Mouse (Mus musculus): ENCODE results near the gene Gp1bb.
A peak's percentile ranks its signal among the peaks of the same experiment; 100 is the strongest.

Gp1bb gene

DNA sequence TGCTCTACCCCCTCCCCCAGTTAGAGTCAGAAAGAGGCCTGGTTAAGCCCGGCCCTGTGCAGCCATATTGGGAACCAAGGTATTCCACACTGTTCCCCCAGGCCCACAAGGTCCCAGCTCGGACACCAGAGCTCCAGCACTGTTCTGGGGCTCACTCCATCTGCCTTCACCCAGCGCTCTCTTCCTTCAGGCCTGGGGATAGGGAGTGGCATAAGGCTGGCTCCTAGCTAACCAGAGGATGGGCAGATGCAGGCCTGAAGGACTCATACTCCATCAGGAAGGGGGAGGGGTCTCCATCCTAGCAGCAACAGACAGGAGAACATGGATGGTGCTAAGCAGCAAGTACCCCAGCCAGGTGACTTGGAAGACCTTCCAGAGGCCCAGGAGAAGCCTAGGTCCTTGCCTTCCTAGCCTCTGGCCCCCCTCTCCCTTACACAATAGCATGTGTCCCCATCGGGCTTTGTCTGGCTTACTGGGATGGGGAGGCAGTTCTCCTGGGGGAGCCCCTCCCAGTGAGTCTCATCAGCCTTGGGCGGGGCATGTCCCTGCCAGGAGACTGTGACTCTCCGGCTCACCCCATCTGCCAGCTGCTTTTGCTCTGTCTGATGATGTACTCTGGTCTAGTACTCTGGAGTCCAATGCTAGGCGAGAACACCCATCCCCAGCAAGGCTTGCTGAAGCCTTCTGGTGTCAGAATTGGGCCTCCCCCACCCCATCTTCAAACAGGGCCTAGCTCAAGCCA lies 6.2 kb upstream of the Gp1bb start:
- peak in 1 of 2 experiments; percentile 20 for DNase-seq

DNA sequence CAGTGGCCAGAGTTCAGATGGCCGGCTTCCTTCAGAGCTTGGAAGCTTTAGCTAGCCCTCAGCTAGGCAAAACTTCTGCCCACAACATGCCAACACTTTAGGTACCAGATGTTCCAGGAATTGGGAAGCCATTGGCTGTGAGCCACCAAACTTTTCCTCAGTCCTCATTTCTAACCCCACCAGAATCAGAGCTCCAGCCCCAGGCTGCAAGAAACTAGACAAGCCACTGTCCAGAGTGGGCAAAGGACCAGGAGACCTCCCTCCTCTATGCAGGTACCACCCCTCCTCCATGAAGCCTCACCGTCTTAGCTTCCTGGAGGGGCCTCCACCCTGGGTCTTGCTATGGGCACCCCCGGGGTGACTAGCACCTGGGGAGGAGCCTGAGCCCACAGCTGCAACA lies 5.0 kb upstream of the Gp1bb start:
- peak; percentile 31 to 46 for DNase-seq

DNA sequence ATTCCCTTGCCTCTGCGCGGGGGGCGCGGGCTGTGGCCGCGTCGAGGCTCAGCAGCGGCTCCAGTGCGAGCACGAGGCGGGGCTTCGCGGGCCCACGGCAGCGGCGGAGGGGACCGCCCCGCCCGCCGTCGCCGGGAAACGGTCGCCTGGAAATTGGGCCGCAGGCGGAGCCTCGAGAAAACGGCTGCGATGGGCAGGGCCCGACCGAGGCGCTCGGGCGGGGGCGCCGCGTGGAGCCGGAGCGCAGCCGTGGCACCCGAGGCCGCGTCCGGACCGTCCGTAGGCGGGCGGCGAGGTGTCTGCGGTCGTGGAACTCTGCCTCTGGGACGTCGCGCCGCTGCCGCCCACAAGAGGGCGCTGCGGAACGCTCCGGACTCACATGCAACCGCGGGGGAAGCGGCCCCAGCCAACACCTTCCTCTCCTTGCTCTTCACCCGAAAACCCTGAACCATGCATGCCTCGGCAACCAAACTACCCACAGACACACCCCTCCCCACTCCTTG lies 4.2 kb upstream of the Gp1bb start, which contains the start of gene Gm49601:
TSS of gene Gm49601 (minus strand) at position 52 of the 503 bp plus-strand sequence.
- DNase-seq, result peak; percentile 92 to 93

DNA sequence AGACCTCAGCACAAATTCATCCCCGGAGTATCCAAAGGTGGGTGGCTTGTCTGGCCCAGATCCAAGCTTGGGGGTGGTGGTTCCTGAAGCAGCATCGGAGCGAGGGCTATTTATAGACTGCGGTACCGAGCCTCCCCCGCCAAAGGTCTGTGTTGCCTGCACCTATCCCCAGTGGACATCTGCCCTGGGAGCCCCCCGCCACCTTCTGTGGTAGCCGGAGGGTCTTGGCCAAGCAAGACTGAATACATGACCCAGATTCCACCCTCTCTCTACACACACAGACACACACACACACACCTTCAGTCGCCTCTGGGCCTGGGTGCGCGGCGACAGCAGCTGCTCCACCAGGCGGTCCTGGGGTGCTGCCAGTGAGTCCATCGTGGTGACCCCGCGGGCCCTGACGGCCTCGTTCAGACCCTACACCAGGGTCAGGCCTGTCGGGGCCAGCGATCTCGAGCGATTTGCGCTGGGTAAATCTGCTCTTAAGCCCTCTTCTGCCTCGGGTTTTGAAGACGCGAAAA lies 3.6 kb upstream of the Gp1bb start:
- peak; percentile 62 to 75 for DNase-seq

DNA sequence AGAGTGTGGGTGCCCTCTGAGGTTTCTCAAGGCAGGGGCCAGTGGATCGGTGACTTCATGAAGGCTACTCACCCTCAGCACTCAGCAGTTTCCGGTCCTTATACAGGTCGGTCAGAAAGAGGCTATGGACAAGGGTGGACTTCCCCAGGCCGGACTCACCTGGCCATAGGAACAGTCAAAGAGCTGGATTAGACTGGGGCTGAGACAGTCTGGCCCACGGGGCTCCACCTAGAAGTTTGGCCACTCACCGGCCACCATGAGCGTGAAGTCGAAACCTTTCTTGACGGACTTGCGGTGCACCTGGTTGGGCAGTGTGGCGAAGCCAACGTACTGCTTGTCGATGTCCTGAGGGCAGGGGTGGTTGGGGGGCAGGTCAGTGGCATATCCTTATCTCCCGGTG lies 2.9 kb upstream of the Gp1bb start:
- DNase-seq, result no peak

DNA sequence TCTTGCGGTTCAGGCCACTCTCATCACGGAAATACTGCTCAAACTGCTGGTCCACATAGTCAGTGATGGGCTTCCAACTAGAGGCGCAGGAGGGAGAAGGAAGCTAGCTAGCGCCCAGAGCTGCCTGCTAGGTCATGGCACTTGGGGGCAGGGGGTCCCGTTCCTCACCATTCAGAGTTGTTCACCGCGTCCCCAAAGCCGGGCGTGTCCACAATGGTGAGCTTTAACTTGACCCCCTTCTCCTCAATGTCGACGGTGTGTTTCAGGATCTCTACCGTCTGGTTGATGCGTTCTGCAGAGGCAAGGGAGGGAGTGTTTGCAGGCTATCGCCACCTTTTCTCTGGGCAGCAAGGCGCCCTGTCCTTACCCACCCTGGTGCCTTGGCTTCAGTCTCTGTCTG lies 2.4 kb upstream of the Gp1bb start:
- DNase-seq, result no peak

DNA sequence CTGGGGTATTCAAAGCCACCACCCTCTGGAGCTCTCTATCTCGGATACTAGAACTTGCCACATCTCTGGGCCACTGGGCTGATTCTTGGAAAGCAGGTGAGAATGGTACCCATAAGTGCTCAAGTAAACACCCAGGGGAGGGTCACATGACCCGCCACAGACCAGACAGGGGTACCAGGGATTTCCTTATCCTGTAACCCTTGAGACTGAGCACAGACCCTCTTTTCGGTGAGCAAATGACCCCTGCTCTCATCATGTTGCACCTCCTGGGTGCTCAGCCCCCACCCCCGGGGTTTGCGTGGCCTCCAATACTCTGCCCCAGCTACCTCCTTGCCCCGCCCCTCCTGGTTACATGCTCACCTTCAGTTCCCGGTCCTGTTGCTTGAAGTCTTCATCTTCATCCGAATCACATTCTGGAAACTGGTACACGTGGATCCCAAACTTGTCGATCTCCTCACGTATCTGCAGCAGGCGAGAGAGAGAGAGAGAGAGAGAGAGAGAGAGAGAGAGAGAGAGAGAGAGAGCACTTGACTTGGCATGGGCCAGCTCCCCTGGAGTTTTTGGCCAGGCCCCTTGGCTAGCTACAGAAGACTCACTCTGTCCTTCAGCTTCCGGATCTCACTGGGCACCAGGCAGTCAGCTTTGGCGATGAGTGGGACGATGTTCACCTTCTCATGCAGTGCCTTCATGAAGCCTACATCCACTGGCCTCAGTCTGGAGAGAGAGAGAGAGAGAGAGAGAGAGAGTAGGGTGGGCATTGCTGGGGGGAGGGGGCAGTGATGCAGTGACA lies 1.7 kb upstream of the Gp1bb start:
- DNase-seq, result peak; percentile 76 to 86

DNA sequence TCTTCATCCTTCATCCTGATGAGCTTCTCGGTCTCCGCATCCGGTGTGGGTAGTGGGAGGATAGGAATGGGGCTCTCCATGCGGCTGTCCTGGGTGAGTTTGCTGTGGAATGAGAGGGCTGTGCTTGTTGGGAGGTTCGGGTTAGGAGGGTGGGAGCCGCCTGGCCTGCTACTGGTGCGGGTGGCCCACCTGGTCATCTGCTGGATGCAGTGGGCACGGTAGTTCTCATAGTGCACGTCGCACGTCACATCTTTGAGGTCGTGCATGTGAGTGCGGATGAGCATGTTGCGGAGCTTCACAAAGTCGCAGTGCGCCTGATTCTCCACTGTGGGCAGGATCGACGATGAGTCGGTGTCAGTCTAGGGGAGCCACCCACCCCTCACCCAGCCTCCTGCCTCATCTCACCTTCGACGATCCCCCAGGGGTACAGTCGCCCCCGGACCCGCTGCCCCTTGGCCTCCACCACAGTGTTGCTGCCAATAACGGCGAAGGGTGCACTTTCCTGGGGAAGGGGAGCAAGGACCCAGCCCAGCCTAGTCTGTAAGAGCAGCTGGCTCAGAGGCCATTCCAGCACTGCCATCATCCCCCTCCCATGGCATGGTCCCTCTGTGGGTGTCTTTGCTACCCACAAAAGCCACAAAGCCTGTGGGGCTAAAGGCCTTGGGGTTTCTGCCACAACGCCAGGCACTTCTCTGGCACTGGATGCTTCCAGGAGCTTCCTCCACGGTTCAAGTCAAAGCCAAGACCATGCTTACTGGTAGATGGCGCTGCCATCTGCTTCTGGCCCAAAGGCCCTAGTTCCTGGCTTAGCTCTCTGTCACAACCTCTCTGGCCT lies 930 bp upstream of the Gp1bb start:
- peak; percentile 53 to 54 for DNase-seq

DNA sequence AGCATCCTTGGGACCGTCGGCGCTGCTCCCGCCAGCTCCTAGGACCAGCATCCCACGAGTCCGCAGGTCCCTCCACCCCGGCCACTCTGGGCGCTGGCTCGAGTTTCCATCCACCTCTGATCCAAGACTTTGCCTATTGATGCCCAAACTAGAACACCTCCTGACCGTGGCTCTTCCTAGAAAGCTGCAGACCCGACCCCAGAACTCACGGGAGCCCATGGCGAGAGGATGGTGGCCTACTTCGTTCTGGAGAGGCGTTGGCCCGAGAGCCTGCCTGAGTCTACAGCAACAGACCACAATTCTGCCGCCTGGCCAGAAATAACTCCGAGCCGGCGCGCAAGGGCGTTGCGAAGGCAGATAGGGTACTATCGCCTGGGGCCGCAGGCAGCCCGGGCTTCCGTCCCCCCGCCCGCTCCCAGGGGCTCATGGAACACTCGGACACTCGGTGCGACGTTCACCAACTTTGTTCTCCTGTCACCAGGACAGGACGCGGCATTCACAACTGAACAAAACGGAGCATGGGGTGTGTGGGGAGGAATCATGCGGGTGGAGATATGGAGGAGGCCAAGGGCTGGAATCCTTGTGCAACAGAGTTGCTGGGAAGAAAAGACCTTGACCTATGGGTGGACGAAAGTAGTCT lies 721 bp downstream of the Gp1bb start:
- peak; percentile 34 to 54 for DNase-seq

DNA sequence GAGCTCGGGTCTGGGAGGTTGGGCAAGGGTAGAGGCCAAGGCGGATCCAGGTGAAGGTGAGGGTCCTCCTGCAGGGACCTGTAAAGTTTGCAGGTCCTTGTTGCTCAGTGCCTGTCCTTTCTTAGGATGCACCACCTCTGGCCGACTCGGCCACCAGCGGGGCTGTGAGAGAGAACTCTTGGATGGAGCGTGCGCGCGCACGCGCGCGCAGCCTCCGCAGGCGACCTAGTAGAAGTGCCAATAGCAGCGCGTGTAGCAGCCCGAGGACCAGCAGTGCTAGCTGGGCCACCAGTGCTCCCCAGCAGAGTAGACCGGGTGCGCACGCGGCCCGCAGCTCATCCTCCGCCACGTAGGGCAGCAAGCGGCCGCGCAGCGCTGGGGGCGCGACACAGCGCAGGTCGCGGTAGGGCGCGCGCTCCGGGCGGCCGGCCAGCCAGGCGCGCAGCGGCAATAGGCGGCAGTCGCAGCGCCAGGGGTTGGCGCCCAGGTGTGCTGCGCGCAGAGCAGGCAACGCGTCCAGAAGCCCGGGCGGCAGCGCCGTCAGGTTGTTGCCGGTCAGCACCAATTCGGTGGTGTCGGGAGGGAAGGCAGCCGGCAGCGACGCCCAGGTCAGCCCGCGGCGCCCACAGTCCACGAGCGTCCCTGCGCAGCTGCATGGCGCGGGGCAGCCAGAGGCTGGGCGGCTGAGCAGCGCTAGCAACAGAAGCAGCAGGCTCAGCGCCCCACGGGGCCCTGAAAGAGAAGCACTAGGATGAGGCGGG lies 1.4 kb downstream of the Gp1bb start:
- DNase-seq, result peak; percentile 57 to 61

DNA sequence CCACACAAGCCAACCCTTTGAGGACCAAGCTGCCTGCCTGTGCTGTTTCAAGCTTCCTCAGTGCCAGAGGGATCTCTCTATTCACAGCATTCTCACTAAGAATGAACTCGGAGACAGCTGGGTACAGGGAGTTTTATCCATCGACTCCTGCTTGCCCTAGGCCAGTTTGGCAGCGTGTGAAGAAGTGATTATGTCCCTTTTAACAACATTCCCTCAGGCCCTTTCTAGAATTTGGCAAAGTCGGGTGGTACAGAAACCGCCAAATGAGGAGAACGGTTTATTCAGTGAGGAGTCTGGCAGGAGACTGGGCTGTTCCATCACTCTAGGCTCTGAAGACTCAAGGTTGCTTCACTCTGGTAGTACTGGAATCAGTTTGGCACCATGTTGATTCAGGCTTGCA lies 2.0 kb downstream of the Gp1bb start:
- DNase-seq, result no peak

DNA sequence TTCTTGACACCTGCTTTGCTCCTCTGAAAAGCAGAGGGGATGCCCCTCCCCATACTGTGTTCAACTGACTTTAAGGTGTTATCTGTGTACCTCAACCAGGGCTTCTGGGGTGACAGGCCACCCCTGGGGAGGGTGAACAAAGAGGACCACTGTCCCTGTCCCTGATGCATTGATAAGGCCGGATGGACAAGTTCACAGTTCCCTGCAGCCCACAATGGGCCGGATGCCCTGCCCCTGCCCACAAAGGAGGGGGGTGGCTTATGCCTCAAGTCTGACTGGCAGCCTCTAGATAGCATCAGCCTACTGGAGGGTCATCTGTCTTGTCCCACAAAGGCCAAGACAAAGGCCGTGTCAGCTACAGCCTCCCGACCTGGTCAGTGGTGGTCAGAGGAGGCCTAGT lies 3.1 kb downstream of the Gp1bb start:
- peak in 1 of 2 experiments; percentile 10 for DNase-seq

DNA sequence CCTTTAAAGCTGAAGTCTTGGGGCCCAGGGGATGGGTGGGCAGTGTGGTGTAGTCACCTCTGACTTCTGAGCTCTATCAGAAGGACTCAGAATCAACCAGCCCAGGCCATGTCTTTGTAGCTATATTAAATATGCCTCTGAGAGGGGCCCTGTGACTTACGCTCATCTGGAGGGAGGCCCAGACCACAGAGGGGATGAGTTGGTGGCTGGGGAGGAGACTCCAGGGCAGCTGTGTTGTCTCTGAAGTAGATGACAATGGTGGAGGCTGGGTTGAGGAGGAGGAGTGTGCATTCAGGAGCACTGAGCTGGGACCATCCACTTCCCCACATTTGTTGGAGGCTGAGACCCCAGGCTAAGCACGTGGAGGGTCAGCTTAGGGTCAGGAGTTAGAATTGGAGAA lies 3.9 kb downstream of the Gp1bb start:
- DNase-seq, result no peak

DNA sequence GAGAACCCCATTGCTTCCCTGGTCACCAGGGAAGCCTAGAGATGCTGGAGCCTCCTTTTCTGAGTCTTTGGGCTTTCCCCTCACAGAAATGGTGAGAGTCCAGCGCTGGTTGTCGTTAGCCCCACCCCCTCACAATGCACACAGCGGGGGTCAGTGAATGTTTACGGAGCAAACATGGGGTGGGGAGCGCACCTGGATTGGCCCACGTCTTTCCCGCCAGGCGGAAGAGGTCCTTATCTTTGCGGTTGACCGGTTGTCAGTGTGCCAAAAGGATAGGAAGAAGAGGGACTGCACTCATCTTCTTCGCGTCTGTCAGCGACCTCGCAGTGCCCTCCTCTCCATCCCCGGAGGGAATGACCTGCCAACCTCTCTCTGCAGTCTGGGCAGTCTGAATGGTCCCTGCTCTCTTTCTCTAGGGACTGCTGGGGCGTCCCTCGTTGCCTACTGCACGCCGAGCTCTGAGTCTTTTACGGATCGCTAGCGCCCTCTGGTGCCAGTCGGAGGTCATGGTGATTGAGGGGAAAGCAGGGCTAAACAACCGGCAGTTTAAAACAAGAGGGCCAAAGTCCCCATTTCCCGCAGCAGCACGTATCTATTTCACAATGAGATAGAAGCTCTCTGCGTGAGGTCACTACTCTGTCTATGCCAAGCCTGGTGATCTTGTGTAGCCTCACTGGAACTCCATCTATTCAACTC lies 4.7 kb downstream of the Gp1bb start:
- DNase-seq, result peak; percentile 95 to 96

DNA sequence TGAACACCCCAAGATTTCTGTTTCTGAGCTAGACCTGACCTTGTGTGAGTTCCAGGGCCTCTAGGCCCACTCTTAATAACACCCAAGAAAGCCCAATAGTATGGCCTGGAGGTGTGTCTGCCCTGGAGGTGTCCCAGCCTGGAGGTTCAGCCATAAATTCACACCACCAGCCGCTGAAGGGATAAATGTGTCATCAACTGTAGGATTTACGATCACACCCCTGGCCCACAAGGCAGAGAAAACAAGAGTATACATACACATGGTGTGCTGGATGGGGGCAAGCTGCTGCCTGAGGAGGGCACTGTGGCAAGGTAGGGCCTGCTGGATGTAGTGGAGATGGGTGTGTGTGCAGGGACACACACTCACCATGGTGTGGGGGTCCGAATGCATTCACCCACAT lies 8.9 kb downstream of the Gp1bb start:
- DNase-seq, result no peak

DNA sequence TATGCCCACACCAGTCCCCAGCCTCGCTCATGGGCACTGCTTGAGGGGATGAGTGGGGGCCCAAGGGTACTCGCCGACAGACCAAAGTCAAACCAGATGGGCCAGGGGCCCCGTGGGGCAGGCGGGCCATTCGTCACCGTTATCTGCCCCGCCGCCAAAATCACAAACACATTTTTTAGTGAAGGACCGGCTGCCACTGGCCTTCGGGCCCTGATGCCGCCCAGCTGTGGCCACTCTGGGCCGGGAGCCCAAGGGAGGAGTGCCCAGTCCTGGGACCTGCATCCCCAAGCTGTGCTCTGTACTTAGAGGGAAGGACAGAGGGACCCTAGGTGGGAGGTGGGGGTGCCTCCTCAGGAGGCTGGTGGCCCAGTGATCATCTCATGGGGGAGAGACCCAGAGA lies 10.5 kb downstream of the Gp1bb start:
- no peak for DNase-seq

DNA sequence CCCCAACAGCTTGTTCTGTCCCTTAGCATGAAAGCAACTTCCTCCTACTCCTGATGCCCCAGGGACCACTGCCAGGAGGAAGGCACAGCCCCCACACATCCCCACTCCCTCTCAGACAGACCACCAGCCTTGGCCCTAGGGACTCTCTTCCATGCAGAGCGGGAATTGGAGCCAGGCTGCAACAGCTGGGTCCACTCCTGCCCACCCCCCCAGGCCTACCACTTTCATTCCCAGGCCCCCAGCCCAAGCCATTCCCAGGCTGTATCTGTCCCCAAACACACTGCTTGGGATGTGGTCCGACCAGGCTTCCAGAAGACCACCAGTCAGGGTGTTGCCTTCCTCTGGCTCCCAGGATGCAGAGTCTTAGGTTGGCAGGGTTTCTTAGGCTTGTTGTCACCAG lies 13.1 kb downstream of the Gp1bb start:
- DNase-seq, result no peak

DNA sequence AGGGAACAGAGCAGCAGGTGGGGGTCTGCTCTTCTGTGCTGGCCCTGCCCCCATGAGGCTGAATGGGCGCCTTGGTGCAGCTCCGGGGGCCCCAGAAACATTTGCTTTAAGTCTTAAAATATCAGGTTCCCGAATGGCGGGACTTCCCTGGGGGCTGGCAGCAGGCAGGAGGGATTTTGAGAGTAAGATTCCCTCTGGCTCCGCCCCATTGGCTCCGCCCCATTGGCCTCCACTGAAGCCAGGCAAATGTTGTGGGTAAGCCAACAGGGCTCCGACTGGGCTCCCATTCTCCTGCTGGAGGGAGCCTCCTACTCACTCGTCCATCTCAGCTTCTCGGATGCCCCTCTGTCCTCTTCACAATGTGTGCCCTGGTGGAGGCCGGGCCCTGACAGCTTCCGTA lies 14.0 kb downstream of the Gp1bb start:
- peak; percentile 35 to 58 for DNase-seq

DNA sequence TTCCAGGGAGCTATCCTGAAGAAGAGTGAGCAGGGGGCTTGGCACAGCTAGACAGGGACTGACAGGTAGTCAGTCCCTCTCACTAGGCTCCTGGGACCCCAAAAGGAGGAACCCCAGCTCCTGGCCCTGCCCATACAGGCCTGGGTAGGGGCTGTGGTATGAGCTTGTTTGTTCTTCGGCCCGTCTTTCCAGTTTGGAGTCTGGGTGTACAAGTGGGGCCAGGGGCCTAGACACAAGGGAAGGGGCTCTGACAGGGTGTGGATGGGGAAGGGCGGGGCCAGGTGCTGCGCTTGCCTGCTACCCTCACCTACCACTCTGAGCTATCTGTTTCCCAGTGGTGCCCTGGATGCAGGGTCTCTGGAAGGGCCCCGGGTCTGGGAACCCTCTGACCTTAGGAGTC lies 16.5 kb downstream of the Gp1bb start:
- no peak for DNase-seq

DNA sequence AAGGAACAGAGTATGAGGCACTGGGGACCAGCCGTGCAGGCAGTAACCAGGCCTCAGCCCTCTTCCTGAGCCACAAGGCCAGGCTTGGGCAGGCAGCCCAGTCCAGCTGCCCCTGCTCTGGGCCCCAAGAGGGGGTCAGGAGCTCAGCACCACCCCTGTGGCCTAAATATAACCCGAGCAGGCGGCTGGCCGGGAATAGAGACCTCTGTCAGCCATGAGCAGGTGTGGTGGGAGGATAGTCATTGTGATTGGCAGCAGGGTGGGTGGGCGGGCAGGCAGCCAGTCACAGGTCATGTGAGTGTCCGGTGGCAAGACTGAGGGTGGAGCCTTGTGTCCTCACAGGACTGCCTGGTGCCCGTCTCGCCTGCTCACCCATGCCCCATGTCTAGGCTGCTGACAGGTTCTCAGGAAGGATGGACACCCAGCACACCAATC lies 17.9 kb downstream of the Gp1bb start:
- DNase-seq, result no peak

DNA sequence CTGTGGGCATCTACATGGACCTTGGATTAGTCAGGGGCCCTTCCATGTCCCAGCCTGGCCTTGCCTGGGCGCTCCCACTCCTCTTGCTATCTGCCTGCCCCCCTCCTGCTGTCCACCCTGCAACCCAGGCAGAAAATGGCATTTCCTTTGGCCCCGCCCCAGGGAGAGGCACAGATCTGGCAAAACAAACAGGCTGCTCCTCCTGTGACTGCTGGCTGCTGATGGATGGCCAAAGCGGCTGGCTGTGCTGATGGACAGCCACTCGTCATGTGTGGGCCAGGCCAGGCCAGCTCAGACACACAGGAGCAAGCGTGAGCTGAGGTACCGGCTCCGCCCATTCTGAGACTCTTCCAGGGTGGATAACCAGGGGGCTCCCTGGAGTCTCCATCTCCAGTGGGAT lies 20.8 kb downstream of the Gp1bb start:
- peak; percentile 27 to 49 for DNase-seq

All from cerebellum, postnatal 14 days (tissue).